Mouse (Mus musculus): ENCODE measurements around the gene Mrpl32. TPM values are rescaled to one million over a fixed set of nuclear protein-coding genes. Genes with fewer than 3 reads are reported as not detected.

Gene Mrpl32
- polyA plus RNA-seq (2015; fragmentation: Nextera tagmentation; extraction: Ambion mirVana): 56.3 and 64.2 TPM in 2 replicates

DNA sequence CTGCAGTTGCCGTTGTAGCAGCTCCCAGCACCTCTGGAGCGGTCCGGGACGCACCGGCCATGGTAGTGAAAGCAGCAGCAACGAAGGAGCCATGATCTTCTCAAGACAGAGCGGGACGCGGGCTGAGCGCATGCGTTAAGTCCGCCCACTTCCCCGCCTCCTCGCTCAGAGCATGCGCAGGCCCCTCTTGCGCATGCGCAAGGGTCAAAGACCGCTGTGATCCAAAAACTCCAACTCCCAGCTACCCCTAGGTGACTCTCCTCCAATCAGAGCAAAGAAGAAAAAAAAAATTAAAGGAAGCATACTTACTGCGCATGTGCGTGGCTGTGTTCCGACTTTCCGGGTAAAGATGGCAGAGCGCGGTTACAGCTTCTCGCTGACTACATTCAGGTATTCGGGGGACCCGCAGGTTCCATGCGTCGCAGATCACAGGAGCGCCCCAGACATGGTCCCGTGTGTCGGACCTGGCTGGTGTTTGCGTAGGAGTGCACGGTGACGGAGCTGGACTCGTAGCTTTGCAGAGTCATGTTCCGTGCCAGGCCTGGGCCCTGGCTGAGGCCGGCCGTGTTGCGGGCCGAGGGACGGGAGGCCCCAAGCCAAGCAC is at the start of gene Mrpl32, which contains the start of gene Psma2:
Mrpl32 (minus strand) TSS at position 240 of the 604 bp plus-strand sequence.
Psma2 (plus strand) TSS at position 315 of the 604 bp plus-strand sequence.
- 0% methylated on average over 42 of the region's 42 CpGs for WGBS (ENCODE audit: insufficient replicate concordance)
- H3K4me3 ChIP-seq (ENCODE audit: low read depth, low read length): peak within 1 kb of the TSS; percentile 91

DNA sequence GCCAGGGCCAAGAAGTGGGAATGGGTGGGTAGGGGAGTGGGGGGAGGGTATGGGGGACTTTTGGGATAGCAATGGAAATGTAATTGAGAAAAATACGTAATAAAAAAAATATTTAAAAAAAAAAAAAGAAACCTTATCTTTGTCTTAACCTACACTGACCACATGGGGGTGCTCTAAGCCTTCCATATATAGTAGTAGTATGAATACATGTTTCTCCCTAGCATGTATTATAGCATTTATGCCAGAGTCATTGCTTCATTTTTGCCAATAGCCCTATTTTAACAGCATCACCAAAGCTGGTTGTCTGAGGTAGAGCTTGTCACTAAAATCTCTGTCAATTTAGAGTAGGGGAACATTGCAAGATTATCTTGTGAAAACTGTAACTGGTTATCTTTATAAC is 36.3 kb upstream of the Mrpl32 start:
- H3K27me3 ChIP-seq (ENCODE audit: control insufficient read depth, insufficient read depth, low read depth, low read length): no peaks in the 10 kb centered on the region
- H3K4me3 ChIP-seq (ENCODE audit: low read depth, low read length): no peak overlapping the region
- H3K4me2 ChIP-seq (ENCODE audit: low read depth, low read length): no peak overlapping the region
- no peak overlapping the region for H3K27ac ChIP-seq (ENCODE audit: low read length)
- H3K9ac ChIP-seq (ENCODE audit: low read depth, low read length): no peak overlapping the region
- no peaks in the 10 kb centered on the region for H3K36me3 ChIP-seq (ENCODE audit: control insufficient read depth, insufficient read depth)
- H3K4me1 ChIP-seq (ENCODE audit: control insufficient read depth, low read depth, low read length): no peaks in the 10 kb centered on the region
- ATAC-seq (ENCODE audit: low read depth): no peak
- no peaks in the 10 kb centered on the region for H3K9me3 ChIP-seq (replicated peaks; ENCODE audit: control insufficient read depth, low read length)
- whole genome bisulfite sequencing (ENCODE audit: insufficient replicate concordance): 4% methylated on average over 1 of the region's 1 CpGs

More for the DNA sequence above, at the start of gene Mrpl32, which contains the start of gene Psma2:
- Histone ChIP-seq H3K27ac (ENCODE audit: low read length) (peak within 1 kb of the TSS; percentile 93), H3K9ac (ENCODE audit: low read depth, low read length) (peak within 1 kb of the TSS; percentile 89), H3K4me2 (ENCODE audit: low read depth, low read length) (peak within 1 kb of the TSS; percentile 64), H3K36me3 (ENCODE audit: control insufficient read depth, insufficient read depth) (peaks cover 11% of the 10 kb centered on the region), H3K4me1 (ENCODE audit: control insufficient read depth, low read depth, low read length) (peaks cover 12% of the 10 kb centered on the region), H3K27me3 (ENCODE audit: control insufficient read depth, insufficient read depth, low read depth, low read length) (no peaks in the 10 kb centered on the region), H3K9me3 (replicated peaks; ENCODE audit: control insufficient read depth, low read length) (no peaks in the 10 kb centered on the region)
- peak; percentile 98 for ATAC-seq (ENCODE audit: low read depth)

DNA sequence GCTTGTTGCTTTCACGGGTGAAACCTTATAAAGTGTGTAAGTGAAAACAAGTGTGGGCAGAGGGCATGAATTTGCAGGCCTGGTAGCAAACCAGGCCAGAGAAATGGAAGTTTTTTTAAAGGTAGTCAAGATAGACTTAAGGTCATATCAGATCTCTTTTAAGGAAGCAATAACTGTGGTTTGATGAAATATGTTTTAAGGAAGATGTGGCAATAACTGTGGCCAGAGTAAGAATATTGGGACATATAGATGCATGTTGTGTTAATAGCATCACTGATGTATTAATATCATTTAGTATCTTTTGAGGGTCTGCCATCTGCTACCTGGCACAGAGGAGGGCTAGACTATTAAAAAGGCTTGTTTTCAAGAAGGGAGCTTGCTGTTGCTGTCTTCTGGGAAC is 27.0 kb upstream of the Mrpl32 start:
- Histone ChIP-seq H3K36me3 (ENCODE audit: control insufficient read depth, insufficient read depth) (peaks cover 3% of the 10 kb centered on the region; the same call in 1 of the 2 replicates), H3K27ac (ENCODE audit: low read length) (no peak overlapping the region), H3K4me1 (ENCODE audit: control insufficient read depth, low read depth, low read length) (no peaks in the 10 kb centered on the region), H3K9ac (ENCODE audit: low read depth, low read length) (no peak overlapping the region), H3K9me3 (replicated peaks; ENCODE audit: control insufficient read depth, low read length) (no peaks in the 10 kb centered on the region), H3K4me3 (ENCODE audit: low read depth, low read length) (no peak overlapping the region), H3K27me3 (ENCODE audit: control insufficient read depth, insufficient read depth, low read depth, low read length) (no peaks in the 10 kb centered on the region), H3K4me2 (ENCODE audit: low read depth, low read length) (no peak overlapping the region)
- 53% methylated on average over 1 of the region's 1 CpGs for WGBS (ENCODE audit: insufficient replicate concordance)
- ATAC-seq (ENCODE audit: low read depth): no peak

- ATAC-seq (ENCODE audit: low read depth): peak; percentile 96
- Histone ChIP-seq H3K4me2 (ENCODE audit: low read depth, low read length) (peak within 1 kb of the TSS; percentile 77), H3K36me3 (ENCODE audit: control insufficient read depth, insufficient read depth) (peaks cover 17% of the 10 kb centered on the region), H3K27me3 (ENCODE audit: control insufficient read depth, insufficient read depth, low read depth, low read length) (no peaks in the 10 kb centered on the region), H3K9ac (ENCODE audit: low read depth, low read length) (peak within 1 kb of the TSS; percentile 66), H3K4me3 (ENCODE audit: low read depth, low read length) (peak within 1 kb of the TSS; percentile 72), H3K27ac (ENCODE audit: low read length) (peak within 1 kb of the TSS; percentile 48; the same call in 1 of the 2 replicates), H3K9me3 (replicated peaks; ENCODE audit: control insufficient read depth, low read length) (no peaks in the 10 kb centered on the region), H3K4me1 (ENCODE audit: control insufficient read depth, low read depth, low read length) (peaks cover 5% of the 10 kb centered on the region)
- WGBS (ENCODE audit: insufficient replicate concordance): 1% methylated on average over 29 of the region's 29 CpGs
These were observed 17.0 kb upstream of the Mrpl32 start, which contains the start of gene AW209491 for GRCm38 (mm10) chr13:14629726-14630641. AW209491 (plus strand) TSS chr13:14630154.

DNA sequence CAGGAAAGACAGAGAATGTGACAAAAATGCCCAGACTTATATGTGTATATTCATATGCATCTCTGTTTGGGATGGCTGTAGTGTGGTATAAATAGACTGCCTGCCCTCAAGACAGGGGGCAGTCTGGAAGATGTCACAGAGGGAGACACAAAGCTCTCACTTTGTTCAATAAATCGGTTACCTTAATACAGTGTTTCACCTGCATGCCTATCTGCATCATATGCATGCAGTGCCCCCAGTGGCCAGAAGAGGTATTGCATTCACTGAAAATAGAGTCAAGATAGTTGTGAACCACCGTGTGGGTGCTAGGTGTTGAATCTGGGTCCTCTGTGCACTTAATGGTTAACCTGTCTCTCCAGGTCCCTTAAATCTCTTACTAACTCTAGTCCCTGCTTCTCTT is 5.8 kb upstream of the Mrpl32 start:
- WGBS (ENCODE audit: insufficient replicate concordance): 41% methylated on average over 2 of the region's 2 CpGs
- Histone ChIP-seq H3K27ac (ENCODE audit: low read length) (no peak overlapping the region), H3K4me3 (ENCODE audit: low read depth, low read length) (no peak overlapping the region), H3K36me3 (ENCODE audit: control insufficient read depth, insufficient read depth) (peaks cover 34% of the 10 kb centered on the region), H3K9ac (ENCODE audit: low read depth, low read length) (no peak overlapping the region), H3K4me2 (ENCODE audit: low read depth, low read length) (no peak overlapping the region), H3K27me3 (ENCODE audit: control insufficient read depth, insufficient read depth, low read depth, low read length) (no peaks in the 10 kb centered on the region), H3K4me1 (ENCODE audit: control insufficient read depth, low read depth, low read length) (peaks cover 8% of the 10 kb centered on the region), H3K9me3 (replicated peaks; ENCODE audit: control insufficient read depth, low read length) (no peaks in the 10 kb centered on the region)
- peak; percentile 53 for ATAC-seq (ENCODE audit: low read depth)

DNA sequence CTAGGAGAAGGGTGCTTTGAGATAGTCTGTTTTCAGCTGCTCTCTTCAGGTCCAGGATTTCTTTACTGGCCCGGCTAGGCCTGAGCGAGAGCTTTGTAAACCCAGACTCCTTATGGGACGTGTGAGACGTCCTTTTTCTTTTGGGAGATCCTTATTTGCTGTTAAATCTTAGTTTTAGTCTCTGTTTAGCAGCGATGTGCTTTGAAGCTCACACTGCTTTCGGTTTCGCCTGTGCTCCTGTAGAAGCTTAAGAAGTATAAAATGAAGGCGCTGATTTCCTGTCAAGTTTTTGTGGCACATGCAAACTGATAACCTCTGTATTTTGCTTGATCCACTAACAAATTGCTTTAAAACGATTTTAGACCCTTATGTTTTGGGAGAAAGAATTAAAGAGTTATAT is 588 bp upstream of the Mrpl32 start:
- peak overlapping the region; percentile 91 for H3K4me3 ChIP-seq (ENCODE audit: low read depth, low read length)
- ATAC-seq (ENCODE audit: low read depth): no peak
- peak overlapping the region; percentile 93 for H3K27ac ChIP-seq (ENCODE audit: low read length)
- H3K9me3 ChIP-seq (replicated peaks; ENCODE audit: control insufficient read depth, low read length): no peaks in the 10 kb centered on the region
- no peaks in the 10 kb centered on the region for H3K27me3 ChIP-seq (ENCODE audit: control insufficient read depth, insufficient read depth, low read depth, low read length)
- H3K9ac ChIP-seq (ENCODE audit: low read depth, low read length): peak overlapping the region; percentile 89
- peak overlapping the region; percentile 64 for H3K4me2 ChIP-seq (ENCODE audit: low read depth, low read length)
- H3K4me1 ChIP-seq (ENCODE audit: control insufficient read depth, low read depth, low read length): peaks cover 12% of the 10 kb centered on the region
- under 1% methylated on average over 9 of the region's 9 CpGs for WGBS (ENCODE audit: insufficient replicate concordance)
- H3K36me3 ChIP-seq (ENCODE audit: control insufficient read depth, insufficient read depth): peaks cover 15% of the 10 kb centered on the region

DNA sequence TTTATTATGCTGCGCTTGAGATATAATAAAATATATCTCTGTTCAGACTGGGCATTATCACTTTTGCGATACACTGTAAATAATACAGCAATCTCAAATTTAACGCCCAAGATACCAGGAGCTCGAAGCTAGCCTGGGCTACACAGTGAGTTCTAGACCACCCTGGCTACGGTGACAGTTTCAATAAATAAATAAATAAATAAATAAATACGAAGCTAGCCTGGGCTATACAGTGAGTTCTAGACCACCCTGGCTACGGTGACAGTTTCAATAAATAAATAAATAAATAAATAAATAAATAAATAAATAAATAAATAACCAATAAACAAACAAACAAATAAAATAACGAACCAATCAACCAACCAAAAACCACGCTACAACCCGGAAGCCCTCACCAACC is 502 bp downstream of the Mrpl32 start:
- Histone ChIP-seq H3K9me3 (replicated peaks; ENCODE audit: control insufficient read depth, low read length) (no peaks in the 10 kb centered on the region), H3K4me1 (ENCODE audit: control insufficient read depth, low read depth, low read length) (peaks cover 12% of the 10 kb centered on the region), H3K27me3 (ENCODE audit: control insufficient read depth, insufficient read depth, low read depth, low read length) (no peaks in the 10 kb centered on the region), H3K36me3 (ENCODE audit: control insufficient read depth, insufficient read depth) (peaks cover 9% of the 10 kb centered on the region), H3K27ac (ENCODE audit: low read length) (peak overlapping the region; percentile 71; the same call in 1 of the 2 replicates), H3K4me2 (ENCODE audit: low read depth, low read length) (peak overlapping the region; percentile 58), H3K4me3 (ENCODE audit: low read depth, low read length) (peak overlapping the region; percentile 91), H3K9ac (ENCODE audit: low read depth, low read length) (peak overlapping the region; percentile 77)
- 5% methylated on average over 10 of the region's 10 CpGs for WGBS (ENCODE audit: insufficient replicate concordance)
- no peak for ATAC-seq (ENCODE audit: low read depth)

- Histone ChIP-seq H3K9me3 (replicated peaks; ENCODE audit: control insufficient read depth, low read length) (no peaks in the 10 kb centered on the region), H3K4me2 (ENCODE audit: low read depth, low read length) (no peak overlapping the region), H3K4me1 (ENCODE audit: control insufficient read depth, low read depth, low read length) (peaks cover 4% of the 10 kb centered on the region), H3K27ac (ENCODE audit: low read length) (no peak overlapping the region), H3K4me3 (ENCODE audit: low read depth, low read length) (no peak overlapping the region), H3K36me3 (ENCODE audit: control insufficient read depth, insufficient read depth) (no peaks in the 10 kb centered on the region; the same call in 1 of the 2 replicates), H3K27me3 (ENCODE audit: control insufficient read depth, insufficient read depth, low read depth, low read length) (no peaks in the 10 kb centered on the region), H3K9ac (ENCODE audit: low read depth, low read length) (no peak overlapping the region)
- no peak for ATAC-seq (ENCODE audit: low read depth)
These were observed 5.3 kb downstream of the Mrpl32 start for GRCm38 (mm10) chr13:14607616-14608015.

- Histone ChIP-seq H3K36me3 (ENCODE audit: control insufficient read depth, insufficient read depth) (no peaks in the 10 kb centered on the region), H3K4me3 (ENCODE audit: low read depth, low read length) (no peak overlapping the region), H3K27ac (ENCODE audit: low read length) (no peak overlapping the region), H3K27me3 (ENCODE audit: control insufficient read depth, insufficient read depth, low read depth, low read length) (no peaks in the 10 kb centered on the region), H3K4me1 (ENCODE audit: control insufficient read depth, low read depth, low read length) (no peaks in the 10 kb centered on the region), H3K9ac (ENCODE audit: low read depth, low read length) (no peak overlapping the region), H3K9me3 (replicated peaks; ENCODE audit: control insufficient read depth, low read length) (no peaks in the 10 kb centered on the region), H3K4me2 (ENCODE audit: low read depth, low read length) (no peak overlapping the region)
- 92% methylated on average over 2 of the region's 2 CpGs for WGBS (ENCODE audit: insufficient replicate concordance)
- ATAC-seq (ENCODE audit: low read depth): no peak
These were observed 10.2 kb downstream of the Mrpl32 start for GRCm38 (mm10) chr13:14602744-14603143.

Measured in liver, embryonic 16.5 days (tissue).